Mouse (Mus musculus) myocyte (in vitro differentiated cells): ENCODE data around the gene Myct1. TPM values are rescaled to one million over a fixed set of nuclear protein-coding genes. Genes with fewer than 3 reads are reported as not detected.
A peak's percentile ranks its signal among the peaks of the same experiment; 100 is the strongest.

Experiments
- H3K27me3 ChIP-seq: one replicate; pipeline ENCODE4 v1.6.1; 2011; ENCODE audit not compliant: control insufficient read depth, insufficient read depth, insufficient read length
- H3K36me3 ChIP-seq: one replicate; pipeline ENCODE4 v1.6.1; 2011; ENCODE audit not compliant: control insufficient read depth, insufficient read depth
- H3K4me2 ChIP-seq: one replicate; pipeline ENCODE4 v1.6.1; 2011; ENCODE audit warnings: low read depth, control low read depth
- H3K4me3 ChIP-seq: one replicate; pipeline ENCODE4 v1.5.1; 2011; ENCODE audit warnings: mild to moderate bottlenecking, control low read depth, moderate library complexity
- H3K79me2 ChIP-seq: one replicate; pipeline ENCODE4 v1.6.1; 2011; ENCODE audit not compliant: control insufficient read depth, insufficient read depth
- H3ac ChIP-seq: one replicate; pipeline ENCODE4 v1.6.1; 2011; ENCODE audit not compliant: control insufficient read depth, insufficient read length
- REST ChIP-seq: IDR thresholded peaks from one replicate; pipeline ENCODE4 v1.6.1; 2011; ENCODE audit warnings: mild to moderate bottlenecking, control low read depth, moderate library complexity; ENCODE audit not compliant: insufficient read depth, insufficient read length
- TCF12 ChIP-seq: IDR thresholded peaks from one replicate; pipeline ENCODE4 v1.6.1; 2011; ENCODE audit warnings: mild to moderate bottlenecking, control low read depth; ENCODE audit not compliant: poor library complexity, insufficient read depth, severe bottlenecking
- TCF3 ChIP-seq: IDR thresholded peaks from one replicate; pipeline ENCODE4 v1.6.1; 2011; ENCODE audit warnings: low read depth, control low read depth; ENCODE audit not compliant: insufficient read length
- polyA plus RNA-seq: library from polyadenylated mRNA; unstranded; fragments of >200 nt; fragmentation: generic; extraction: Trizol; gene quantifications from one replicate; pipeline ENCODE4 v1.2.1, GENCODE M21; 2012; ENCODE audit warnings: missing spikeins

The Myct1 gene
- polyA plus RNA-seq, 1 experiment, result not detected

DNA sequence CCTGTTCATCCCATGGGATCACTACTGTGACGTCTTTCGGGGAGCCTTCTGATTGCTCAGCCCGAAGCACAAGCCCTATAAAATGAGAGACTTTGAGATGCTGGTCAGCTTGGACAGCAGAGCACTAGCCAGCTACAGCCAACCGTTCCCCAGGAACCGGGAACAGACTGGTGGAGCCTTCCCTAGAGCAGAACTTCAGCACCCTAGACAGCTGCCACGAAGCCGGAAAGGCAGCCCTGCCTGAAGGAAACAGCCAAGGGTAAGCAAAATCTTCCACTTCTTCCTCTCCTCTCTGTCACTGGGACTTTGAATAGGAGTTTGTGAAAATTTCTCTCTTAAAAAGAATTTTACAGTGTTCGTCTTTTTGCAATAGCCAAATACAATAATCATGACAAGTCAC lies 45.5 kb downstream of the Myct1 start, which contains the start of gene Vip:
Gene Vip, plus strand, starts transcription at position 107 of the 400 bp plus-strand sequence.
- no peaks in the 10 kb centered on the region for H3K27me3 ChIP-seq
- H3ac ChIP-seq, result no peak within 1 kb of the TSS
- TF ChIP-seq TCF12, result no peak
- peak; percentile 61 for TF ChIP-seq REST
- no peak for TF ChIP-seq TCF3
- H3K4me3 ChIP-seq, result no peak within 1 kb of the TSS
- H3K4me2 ChIP-seq, result no peak within 1 kb of the TSS
- H3K36me3 ChIP-seq, result no peaks in the 10 kb centered on the region
- H3K79me2 ChIP-seq, result no peaks in the 10 kb centered on the region

Other genes starting within 250 kb of the Myct1 start
- 19.0 TPM for gene Syne1, start 42.3 kb upstream of the Myct1 start, polyA plus RNA-seq
- gene Vip, start 45.4 kb downstream of the Myct1 start, polyA plus RNA-seq, result not detected
- gene Fbxo5, start 211.8 kb downstream of the Myct1 start, polyA plus RNA-seq, result 6.3 TPM
- gene Mtrf1l, start 230.1 kb downstream of the Myct1 start, polyA plus RNA-seq, result 2.7 TPM